Comparison of ENCODE assay signal across 28 mouse cellular contexts in the genomic region with DNA sequence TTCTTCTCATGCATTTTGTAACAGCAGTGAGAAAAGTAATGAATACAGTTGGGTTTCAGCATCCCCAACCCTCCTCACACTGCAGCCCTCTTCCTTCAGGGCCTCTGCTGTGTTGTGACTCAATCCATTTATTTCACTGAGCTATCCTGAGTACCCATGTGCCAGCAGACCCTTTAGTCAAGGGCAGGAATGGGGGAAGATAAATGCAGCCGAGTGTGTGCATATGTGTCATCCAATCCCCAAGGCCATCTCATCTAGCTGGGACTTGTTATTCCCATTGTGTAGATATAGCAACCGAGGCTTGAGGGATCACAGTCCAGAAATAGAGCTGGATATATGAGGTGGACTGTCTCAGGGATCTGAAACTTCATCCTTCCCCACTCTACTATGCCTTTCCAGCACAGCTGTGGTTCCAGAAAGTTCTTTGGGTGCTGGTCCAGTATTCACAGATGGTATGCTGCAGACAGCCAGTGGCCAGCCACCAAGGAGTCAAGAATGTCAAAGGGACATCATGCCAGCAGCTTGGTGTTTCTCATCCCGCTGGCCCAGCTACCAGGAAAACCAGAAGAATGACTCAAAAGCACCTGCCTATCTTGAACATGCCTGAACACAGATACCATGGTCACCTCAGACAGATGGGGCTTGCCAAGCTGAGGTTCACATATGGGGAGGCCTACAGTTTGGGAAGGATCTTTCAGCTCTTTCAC. TPM values are rescaled to one million over a fixed set of nuclear protein-coding genes. Genes with fewer than 3 reads are reported as not detected.
DNase-seq lines count a peak whose midpoint lies in the region; ATAC-seq and TF ChIP-seq lines count a peak whose summit lies in the region.
"Had no signal": no experiment of that assay in that cellular context is flagged by ENCODE, and none has a peak within 500 bp of the region (broad histone marks: within the 10 kb centered on the region; RNA-seq: fewer than 3 reads in every experiment).

No protein-coding gene starts in this region.

- ATAC-seq in inflammation-experienced regulatory T-cells, adult 6 months = no peak
- ATAC-seq: forebrain, embryonic 15.5 days; hindbrain, postnatal 0 days had no signal

- H3K4me1 ChIP-seq in kidney, adult 2 months (ENCODE audit: control insufficient read depth, insufficient read depth, low read length) = peaks cover 7% of the 10 kb centered on the region; the same call in 1 of the 2 replicates

- H3K27me3 ChIP-seq in kidney, adult 2 months (replicated peaks; ENCODE audit: control insufficient read depth, insufficient read depth, low read length) = no peaks in the 10 kb centered on the region
- H3K27me3 ChIP-seq: heart, embryonic 13.5 days had no signal

- no peaks in the 10 kb centered on the region; the same call in 1 of the 2 replicates for H3K36me3 ChIP-seq in kidney, adult 2 months (ENCODE audit: control insufficient read depth, insufficient read depth, low read length)

- TF ChIP-seq CTCF in kidney, adult 2 months (conservative IDR thresholded peaks at IDR 0.05; ENCODE audit: insufficient read depth, insufficient read length, low read depth, low read length) = no peak

- DNase-seq in heart, adult 11 months = peak; percentile 87
- DNase-seq in heart, postnatal 4 days = no peak
- peak; percentile 0 to 1 for DNase-seq in kidney, adult 8-10 months
- no peak for DNase-seq in kidney, adult 2 months
- DNase-seq in thymus, postnatal 14 days = peak; percentile 2
- DNase-seq in thymus, postnatal 0 days (ENCODE audit: low spot score) = no peak
- DNase-seq in skeletal muscle tissue, adult 2 months (ENCODE audit: low read depth, low spot score) = peak; percentile 42
- DNase-seq: adrenal gland, postnatal 14 days; cerebellum, adult 11 months; cerebellum, postnatal 10 days; layer of hippocampus, postnatal 36 days; lung, postnatal 4 days; right cerebral cortex, postnatal 25 days had no signal

- no peak for TF ChIP-seq POLR2A in kidney, adult 2 months (IDR thresholded peaks at IDR 0.05; ENCODE audit: low read depth, low read length)

- H3K4me3 ChIP-seq in kidney, adult 2 months (ENCODE audit: insufficient read depth, low read depth, low read length) = no peak overlapping the region
- H3K4me3 ChIP-seq: embryonic facial prominence, embryonic 12.5 days; erythroblast, embryonic 14.5 days; forebrain, embryonic 15.5 days; heart, embryonic 13.5 days; hindbrain, embryonic 10.5 days; layer of hippocampus, adult 2 months; limb, embryonic 13.5 days; lung, embryonic 15.5 days had no signal

- no peak overlapping the region for H3K27ac ChIP-seq in kidney, adult 2 months (ENCODE audit: insufficient read depth, low read depth, low read length)
- H3K27ac ChIP-seq: embryonic facial prominence, embryonic 12.5 days; forebrain, embryonic 15.5 days; heart, embryonic 13.5 days; hindbrain, embryonic 10.5 days; hindbrain, postnatal 0 days; kidney, postnatal 0 days; layer of hippocampus, adult 2 months; limb, embryonic 13.5 days; liver, embryonic 14.5 days; lung, embryonic 15.5 days had no signal

- WGBS in kidney, adult 2 months = 93% methylated on average over 3 of the region's 3 CpGs

RNA-seq across cellular contexts. Expression of gene Rrad, which starts 4.0 kb away (rescaled TPM):
- 100 to 1,000 TPM; 193 to 274 TPM for total RNA-seq in heart, postnatal 4 days (2021)
- polyA plus RNA-seq in kidney, adult 2 months (2012; rRNA removed) = 5.0 and 5.8 TPM in 2 replicates
- polyA plus RNA-seq in thymus, postnatal 0 days (2015; fragmentation: Nextera tagmentation; extraction: Ambion mirVana) = 12.1 and 13.3 TPM in 2 replicates
- 10 to 100 TPM; 10.3 to 14.0 (median 11.0) TPM for polyA plus RNA-seq in inflammation-experienced regulatory T-cells, adult 6 months (2017; shearing (Covaris generic))

RNA-seq across cellular contexts. Expression of gene Ciao2b, which starts 6.6 kb away (rescaled TPM):
- 10 to 100 TPM; 82.2 to 85.4 TPM for total RNA-seq in heart, postnatal 4 days (2021)
- polyA plus RNA-seq in kidney, adult 2 months (2012; rRNA removed) = 46.5 and 57.7 TPM in 2 replicates
- polyA plus RNA-seq in thymus, postnatal 0 days (2015; fragmentation: Nextera tagmentation; extraction: Ambion mirVana) = 106 and 115 TPM in 2 replicates
- 100 to 1,000 TPM; 101 to 136 (median 117) TPM for polyA plus RNA-seq in inflammation-experienced regulatory T-cells, adult 6 months (2017; shearing (Covaris generic))

RNA-seq across cellular contexts. Expression of gene Cdh16, which starts 11.0 kb away (rescaled TPM):
- 1 to 10 TPM; 2.8 to 4.6 TPM for total RNA-seq in heart, postnatal 4 days (2021)
- polyA plus RNA-seq in kidney, adult 2 months (2012; rRNA removed) = 1,103 and 1,106 TPM in 2 replicates
- 0.17 and 0.23 TPM in 2 replicates for polyA plus RNA-seq in thymus, postnatal 0 days (2015; fragmentation: Nextera tagmentation; extraction: Ambion mirVana)
- polyA plus RNA-seq in inflammation-experienced regulatory T-cells, adult 6 months (2017; shearing (Covaris generic)) = not detected
- total RNA-seq: adrenal gland, postnatal 14 days; hindbrain, postnatal 0 days; layer of hippocampus, adult 2 months; layer of hippocampus, postnatal 36 days; left cerebral cortex, postnatal 14 days; midbrain, postnatal 0 days had no signal
- polyA plus RNA-seq: embryonic facial prominence, embryonic 12.5 days; erythroblast, embryonic 14.5 days; forebrain, embryonic 15.5 days; hindbrain, embryonic 10.5 days; hindbrain, postnatal 0 days; limb, embryonic 13.5 days; midbrain, postnatal 0 days; testis, adult 2 months had no signal

RNA-seq across cellular contexts. Expression of gene Pdp2, which starts 43.9 kb away (rescaled TPM):
- total RNA-seq in heart, postnatal 4 days (2021) = 1 to 10 TPM; 5.0 to 5.4 TPM
- 25.7 and 29.2 TPM in 2 replicates for polyA plus RNA-seq in kidney, adult 2 months (2012; rRNA removed)
- polyA plus RNA-seq in thymus, postnatal 0 days (2015; fragmentation: Nextera tagmentation; extraction: Ambion mirVana) = 11.7 and 12.3 TPM in 2 replicates
- 10 to 100 TPM; 13.9 to 19.6 (median 17.5) TPM for polyA plus RNA-seq in inflammation-experienced regulatory T-cells, adult 6 months (2017; shearing (Covaris generic))

Comparison
In these comparisons a context has a peak if more than half of its experiments do, and no peak if none do; other contexts are left out.
1. DNase-seq: peak in heart, adult 11 months (single experiment), kidney, adult 8-10 months (2 of 2), thymus, postnatal 14 days (single experiment) and skeletal muscle tissue, adult 2 months (single experiment); none in heart, postnatal 4 days (single experiment), kidney, adult 2 months (single experiment) and thymus, postnatal 0 days (single experiment).
2. RNA of gene Cdh16, which starts 11.0 kb away (polyA plus RNA-seq): 1,103 to 1,106 TPM in kidney, adult 2 months; 0.17 to 0.23 TPM in thymus, postnatal 0 days and not detected in inflammation-experienced regulatory T-cells, adult 6 months; every median in the first group is over 100 times any median in the second.